Mouse (Mus musculus): ENCODE results near the gene Olfr1502.
"Not testable (repeated sequence)": the region's sequence is repeated elsewhere in the genome, so short reads cannot be mapped to it uniquely, and the experiment has no call there.

Olfr1502 gene

DNA sequence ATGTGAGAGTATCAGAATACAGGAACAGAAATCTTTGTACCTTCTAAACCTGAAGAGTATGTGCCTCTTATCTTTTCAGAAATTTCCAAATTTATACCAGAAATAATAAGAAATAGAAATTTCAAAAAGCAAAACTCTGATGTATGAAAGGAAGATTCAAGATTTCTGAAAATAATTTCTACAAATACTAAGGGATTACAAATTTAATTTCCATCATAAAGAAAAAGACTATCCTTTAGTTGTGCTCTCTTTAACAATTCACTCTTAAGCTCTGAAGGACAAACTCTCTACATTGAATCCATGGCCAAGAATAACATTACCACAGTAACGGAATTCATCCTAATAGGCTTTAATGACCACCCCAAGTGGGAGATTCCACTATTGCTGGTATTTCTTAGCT lies at the start of gene Olfr1502:
Gene Olfr1502 (plus strand): TSS at position 301 of the 400 bp plus-strand sequence.
- DNase-seq (ENCODE audit: low read depth) = no peak

GRCm38 (mm10) chr19:13812823-13813222 lies 48.8 kb upstream of the Olfr1502 start:
- no peak for DNase-seq (ENCODE audit: low read depth)

DNA sequence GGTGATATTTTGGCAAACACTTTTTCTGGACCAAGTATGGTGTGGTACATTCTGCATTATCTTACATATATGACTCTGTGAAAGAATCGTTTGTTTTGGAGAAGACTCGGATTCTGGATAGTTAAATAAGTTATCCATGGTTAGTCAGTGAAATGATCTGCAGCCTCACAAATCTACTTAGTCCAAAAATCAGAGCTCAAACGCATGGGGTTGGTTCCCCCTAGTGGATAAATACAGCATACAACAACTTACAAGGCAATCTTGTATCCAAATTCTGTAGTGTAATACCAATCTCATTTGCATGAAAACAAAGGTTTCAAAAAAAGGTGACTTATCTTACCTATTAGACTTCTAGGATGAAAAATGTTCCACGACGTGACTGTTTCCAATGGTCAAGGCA lies 42.8 kb upstream of the Olfr1502 start:
- no peak for DNase-seq (ENCODE audit: low read depth)

DNA sequence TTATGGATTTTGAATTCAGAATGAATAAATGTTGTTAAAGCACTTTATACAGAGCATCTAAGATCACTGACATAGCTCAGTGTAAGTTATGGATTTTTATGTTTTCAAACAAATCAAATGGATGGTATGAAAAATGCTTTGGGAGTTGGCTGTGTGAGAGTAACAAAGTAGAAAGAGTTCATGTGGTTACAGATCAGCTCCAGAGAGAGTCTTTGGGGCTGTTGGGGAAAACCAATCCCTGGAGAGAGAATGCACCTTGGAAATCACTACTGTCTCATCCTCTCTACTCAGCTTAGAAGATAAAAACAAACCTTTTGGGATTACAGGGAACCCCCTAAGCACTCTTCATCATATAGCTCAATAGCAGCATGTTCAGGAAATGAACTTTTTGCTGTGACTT lies 42.2 kb upstream of the Olfr1502 start, which contains the start of gene Olfr1499:
Gene Olfr1499 (minus strand): TSS at position 101 of the 400 bp plus-strand sequence.
- DNase-seq (ENCODE audit: low read depth) = no peak

DNA sequence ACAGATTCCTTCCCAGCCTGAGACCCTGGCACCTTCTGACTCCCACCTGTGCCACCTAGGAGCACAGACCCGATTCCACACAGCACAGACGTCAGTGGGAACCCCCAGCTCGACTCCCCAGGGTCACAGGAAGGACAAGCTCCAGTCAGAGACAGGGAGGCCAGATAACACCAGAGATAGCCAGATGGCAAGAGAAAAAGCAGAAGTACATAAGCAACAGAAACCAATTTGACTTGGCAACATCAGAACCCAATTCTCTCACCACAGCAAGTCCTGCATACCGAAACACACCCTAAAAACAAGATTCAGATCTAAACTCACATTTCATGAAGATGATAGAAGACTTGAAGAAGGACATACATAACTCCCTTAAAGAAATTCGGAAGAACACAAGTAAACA lies 40.7 kb upstream of the Olfr1502 start:
- DNase-seq (ENCODE audit: low read depth) = no peak

DNA sequence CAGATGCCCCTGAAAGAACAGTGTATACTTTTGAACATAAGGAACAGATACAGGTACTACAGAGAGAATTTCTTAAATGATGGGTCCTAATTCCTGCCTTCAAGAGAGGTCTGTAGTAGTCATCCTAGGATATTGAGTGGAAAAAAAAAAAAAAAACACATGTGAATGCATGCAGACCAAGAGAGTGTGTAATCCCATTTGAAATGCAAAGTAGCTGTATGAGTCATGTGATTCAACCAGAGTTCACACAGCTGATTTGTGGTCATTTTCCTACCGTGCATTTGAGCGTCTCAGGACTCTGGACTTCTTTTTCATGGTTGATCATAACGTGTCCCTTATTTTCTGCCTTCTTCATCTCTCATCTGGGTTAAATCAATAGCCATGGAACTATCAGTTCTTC lies 33.1 kb upstream of the Olfr1502 start:
- no peak for DNase-seq (ENCODE audit: low read depth)

DNA sequence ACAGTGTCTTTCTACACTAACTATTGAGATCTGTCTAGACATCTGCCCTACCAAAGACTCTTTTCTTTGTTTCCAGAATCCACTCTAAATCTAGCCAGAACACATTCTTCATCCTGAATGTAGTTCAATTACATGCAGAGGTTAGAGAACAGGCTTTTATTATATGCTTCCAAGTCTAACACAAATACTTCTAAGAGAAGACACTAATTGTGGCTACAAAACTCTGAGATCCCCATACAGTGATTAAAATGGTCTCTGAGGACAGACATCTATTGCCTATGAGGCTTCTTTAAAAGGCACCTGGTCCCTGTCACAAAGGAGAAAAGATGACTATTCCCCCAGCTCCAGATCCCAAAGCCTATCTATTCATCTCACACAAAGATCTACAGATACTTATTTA lies 31.2 kb upstream of the Olfr1502 start, which contains the start of gene Olfr1500:
Gene Olfr1500 (minus strand): TSS at position 101 of the 400 bp plus-strand sequence.
- DNase-seq (ENCODE audit: low read depth) = no peak

GRCm38 (mm10) chr19:13850592-13850991 lies 11.0 kb upstream of the Olfr1502 start, which contains the start of gene Olfr1501:
Gene Olfr1501, minus strand, starts transcription at chr19:13850692.
- DNase-seq (ENCODE audit: low read depth) = not testable (repeated sequence)

DNA sequence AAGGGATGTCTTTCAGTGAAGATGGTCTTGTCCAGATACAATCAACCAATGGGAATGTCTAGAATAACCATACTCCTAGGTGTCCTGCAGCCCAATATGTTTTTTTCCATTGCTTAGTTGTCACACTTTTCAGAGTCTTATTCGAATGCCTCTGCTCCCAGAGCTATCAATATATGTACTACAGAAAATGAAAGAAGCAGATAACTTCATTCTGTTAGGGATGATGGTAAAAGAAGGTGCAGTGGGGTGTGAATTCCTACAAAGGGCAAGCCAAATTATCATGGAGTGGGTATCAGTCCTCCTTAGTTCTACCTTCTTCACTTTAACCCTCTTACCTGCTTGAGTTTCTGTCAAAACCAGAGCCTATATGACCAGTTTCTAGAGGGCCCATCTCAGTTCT lies 36.2 kb downstream of the Olfr1502 start, which contains the start of gene Olfr1504:
Gene Olfr1504 (minus strand): TSS at position 101 of the 400 bp plus-strand sequence.
- no peak for DNase-seq (ENCODE audit: low read depth)
